Mouse (Mus musculus) frontal cortex, postnatal 14 days (tissue): ENCODE results near the gene Ppp1r18.

Experiments
- DNase-seq, 2 experiments: peaks; one replicate each; pipeline ENCODE4 v3.0.0; 2022; ENCODE audit warnings: low spot score in 2 of 2

The Ppp1r18 gene

GRCm38 (mm10) chr17:35865481-35866280 is at the start of gene Ppp1r18:
Gene Ppp1r18, plus strand, starts transcription at chr17:35865593.
- DNase-seq = no peak

DNA sequence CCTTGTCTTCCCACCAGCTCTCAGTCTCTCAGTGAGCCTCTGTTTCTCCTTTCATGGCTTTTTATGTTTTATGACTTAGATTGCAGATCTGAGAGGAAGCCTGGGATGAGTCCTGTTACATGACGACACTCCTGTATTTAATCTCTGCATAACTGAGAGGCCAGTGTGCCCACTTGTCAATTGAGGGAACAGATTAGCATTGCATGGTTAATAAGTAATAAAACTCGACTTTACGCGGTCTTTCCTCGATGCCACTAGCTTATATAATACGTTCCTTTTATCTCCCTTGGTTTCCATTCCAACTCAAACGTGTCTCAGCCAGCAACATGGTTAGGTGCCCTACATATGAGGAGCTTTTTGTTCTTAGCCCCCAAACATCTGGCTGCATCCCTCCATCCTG is 49.6 kb upstream of the Ppp1r18 start:
- no peak for DNase-seq

DNA sequence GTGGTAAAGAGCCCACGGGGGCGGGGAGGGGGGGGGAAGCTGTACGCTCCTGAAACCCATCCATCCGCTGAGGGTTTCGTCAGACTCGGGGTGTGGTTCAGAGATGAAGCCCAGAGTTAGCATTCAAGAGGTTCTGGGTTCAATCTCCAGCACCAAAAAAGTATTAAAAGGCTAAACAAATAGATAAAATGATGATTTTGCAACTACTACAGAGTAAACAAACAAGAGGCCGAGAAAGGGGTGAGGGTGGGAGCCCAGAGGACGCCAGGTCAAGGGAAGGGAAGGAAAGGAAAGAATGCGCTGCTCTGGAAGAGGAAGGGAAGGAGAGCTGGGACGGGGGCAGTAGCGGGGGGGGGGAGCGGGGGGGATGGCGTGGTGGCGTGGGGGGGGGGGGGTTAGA is 48.7 kb upstream of the Ppp1r18 start:
- no peak for DNase-seq

- DNase-seq = no peak
Observed at GRCm38 (mm10) chr17:35817226-35817625, 48.2 kb upstream of the Ppp1r18 start.

GRCm38 (mm10) chr17:35820111-35820510 is 45.3 kb upstream of the Ppp1r18 start:
- no peak for DNase-seq

DNA sequence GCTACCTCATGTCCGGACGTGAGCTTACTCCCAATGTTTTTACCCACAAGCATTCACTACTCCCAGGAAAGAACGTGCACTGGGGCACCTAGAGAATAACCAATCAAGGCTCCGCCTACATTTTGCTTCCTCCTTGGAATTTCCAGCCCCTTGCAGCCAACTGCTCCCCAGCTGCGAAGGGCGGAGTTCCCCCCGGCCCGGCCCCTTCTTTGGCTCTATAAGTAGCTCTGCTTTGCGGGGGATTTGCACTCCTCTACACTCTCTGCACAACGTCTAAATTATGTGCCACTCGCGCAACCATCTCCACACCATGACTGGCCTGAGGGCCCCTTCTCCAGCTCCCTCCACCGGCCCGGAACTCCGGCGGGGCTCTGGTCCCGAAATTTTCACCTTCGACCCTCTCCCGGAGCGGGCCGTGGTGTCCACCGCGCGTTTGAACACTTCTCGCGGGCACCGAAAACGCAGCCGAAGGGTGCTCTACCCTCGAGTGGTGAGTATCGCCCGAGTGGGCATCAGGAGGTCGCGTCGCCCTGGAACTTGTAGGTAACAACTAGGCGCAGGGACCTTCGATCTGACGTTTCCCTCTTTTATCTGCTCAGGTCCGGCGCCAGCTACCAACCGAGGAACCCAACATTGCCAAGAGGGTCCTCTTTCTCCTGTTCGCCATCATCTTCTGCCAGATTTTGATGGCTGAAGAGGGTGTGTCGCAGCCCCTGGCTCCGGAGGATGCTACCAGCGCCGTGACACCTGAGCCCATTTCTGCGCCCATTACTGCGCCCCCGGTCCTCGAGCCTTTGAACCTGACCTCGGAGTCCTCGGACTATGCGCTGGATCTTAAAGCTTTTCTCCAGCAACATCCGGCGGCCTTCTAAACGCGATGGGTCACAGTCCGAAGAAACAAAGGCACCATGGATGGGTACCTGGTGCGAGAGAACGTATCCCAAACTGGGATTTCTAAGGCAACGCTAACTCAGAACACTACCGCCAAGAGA is 43.7 kb upstream of the Ppp1r18 start, which contains the start of gene Ier3:
Ier3 (plus strand) TSS at position 246 of the 992 bp plus-strand sequence.
- DNase-seq = no peak

DNA sequence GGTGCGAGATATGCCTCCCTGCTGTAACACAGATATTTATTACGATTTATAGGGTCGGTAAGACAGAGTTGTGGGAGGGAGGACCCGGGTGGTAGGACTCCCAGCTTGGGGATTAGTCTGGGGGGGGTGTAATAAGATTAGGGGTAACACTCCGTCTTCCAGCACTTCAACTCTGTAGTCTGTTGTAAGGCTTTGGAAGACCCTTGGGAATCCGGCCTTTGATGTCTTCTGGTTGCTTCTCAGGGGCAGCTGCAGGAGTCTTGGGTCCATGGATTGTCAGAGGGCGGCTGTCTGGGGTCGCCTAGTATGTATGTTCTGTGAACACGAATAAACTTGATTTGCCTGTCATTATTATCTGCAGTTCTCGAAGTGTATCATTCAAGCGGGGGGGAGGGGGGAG is 42.8 kb upstream of the Ppp1r18 start:
- DNase-seq = no peak

GRCm38 (mm10) chr17:35822964-35823937 is 42.1 kb upstream of the Ppp1r18 start, which contains the start of gene Flot1:
Gene Flot1, plus strand, starts transcription at chr17:35823230.
- peak; percentile 59 to 65 for DNase-seq

- DNase-seq = no peak
Observed at GRCm38 (mm10) chr17:35824402-35824801, 41.0 kb upstream of the Ppp1r18 start.

- no peak for DNase-seq
Observed at GRCm38 (mm10) chr17:35825109-35825850, 40.1 kb upstream of the Ppp1r18 start.

GRCm38 (mm10) chr17:35829737-35830136 is 35.7 kb upstream of the Ppp1r18 start:
- peak; percentile 69 to 79 for DNase-seq

DNA sequence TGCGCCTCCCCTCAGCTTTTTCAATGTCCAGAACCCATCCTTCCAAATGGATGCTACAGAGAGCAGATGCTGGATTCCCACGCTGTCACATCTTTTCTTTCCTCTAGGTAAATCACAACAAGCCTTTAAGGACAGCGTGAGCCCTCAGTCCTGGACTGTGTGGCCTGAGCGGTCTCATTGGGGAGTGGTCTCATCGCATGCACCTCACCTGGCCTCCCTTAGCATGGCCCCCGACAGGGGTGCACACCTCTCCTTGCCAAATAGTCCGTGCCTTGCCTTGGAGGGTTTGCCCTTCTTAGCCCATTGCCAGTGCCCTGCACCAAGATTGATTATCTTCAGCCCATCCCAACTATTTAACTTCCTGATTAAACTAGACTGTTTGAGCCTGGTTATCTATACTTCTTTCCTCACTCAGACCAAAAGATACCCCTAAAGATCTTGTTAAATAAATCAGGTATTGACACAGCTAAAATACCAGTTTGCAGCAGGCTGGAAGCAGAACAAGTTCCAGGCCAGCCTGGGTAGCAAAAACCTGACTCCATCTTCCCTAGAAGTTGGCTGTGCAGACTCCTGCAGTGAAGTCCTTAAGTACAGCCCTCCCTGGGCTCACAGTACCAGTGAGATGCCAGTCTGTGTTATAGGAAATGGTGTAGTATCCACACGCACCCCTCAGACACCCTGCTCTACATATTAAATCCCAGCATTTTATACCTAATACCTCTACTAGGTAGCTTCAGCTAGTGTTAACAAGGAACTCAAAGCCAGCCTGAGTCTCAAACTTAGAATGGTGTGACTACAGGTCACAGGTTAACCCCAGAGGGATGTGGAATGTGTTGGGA is 32.8 kb upstream of the Ppp1r18 start:
- DNase-seq = no peak

- DNase-seq = no peak
Observed at GRCm38 (mm10) chr17:35833239-35833751, 32.1 kb upstream of the Ppp1r18 start.

DNA sequence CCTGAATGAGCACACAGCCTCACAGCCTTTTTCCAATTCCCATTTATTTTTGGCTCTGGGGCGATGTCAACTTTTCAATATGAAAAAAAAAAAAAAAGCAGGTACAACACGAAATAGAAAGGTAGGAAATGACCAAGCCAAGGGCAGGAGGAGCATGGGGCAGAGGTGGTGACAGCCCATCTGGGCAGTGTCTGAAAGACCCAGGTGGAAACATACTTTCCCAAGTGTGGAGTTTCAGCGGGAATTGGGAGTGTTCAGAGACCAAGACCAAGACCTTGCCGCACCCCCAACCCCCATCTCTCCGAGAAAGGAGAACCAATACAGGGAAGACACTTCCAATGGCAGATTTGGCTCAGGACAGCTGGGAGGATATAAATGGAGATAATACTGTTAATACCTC is 31.5 kb upstream of the Ppp1r18 start:
- no peak for DNase-seq

DNA sequence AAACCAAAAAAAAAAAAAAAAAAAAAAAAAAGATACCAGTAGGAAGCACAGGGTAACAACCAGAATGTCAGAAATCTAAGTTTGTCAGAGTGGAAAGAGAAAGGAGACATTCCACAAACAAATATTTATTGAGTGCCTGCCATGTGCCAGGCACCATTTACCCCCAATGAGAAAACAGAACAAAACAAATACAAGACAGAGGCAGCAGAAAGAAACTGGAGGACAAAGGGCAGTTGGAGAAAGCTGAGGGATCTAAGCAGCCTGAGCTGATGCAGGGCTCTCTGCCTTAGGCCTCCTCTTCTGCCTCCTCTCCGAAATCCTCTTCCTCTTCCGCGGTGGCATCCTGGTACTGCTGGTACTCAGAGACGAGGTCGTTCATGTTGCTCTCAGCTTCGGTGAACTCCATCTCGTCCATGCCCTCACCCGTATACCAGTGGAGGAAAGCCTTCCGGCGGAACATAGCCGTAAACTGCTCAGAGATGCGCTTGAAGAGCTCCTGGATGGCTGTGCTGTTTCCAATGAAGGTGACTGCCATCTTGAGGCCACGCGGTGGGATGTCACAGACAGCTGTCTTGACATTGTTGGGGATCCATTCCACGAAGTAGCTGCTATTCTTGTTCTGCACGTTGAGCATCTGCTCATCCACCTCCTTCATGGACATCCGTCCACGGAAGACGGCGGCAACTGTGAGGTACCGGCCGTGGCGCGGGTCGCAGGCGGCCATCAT is 30.5 kb upstream of the Ppp1r18 start:
- peak in 1 of 2 experiments; percentile 34 for DNase-seq

GRCm38 (mm10) chr17:35835424-35836140 is 29.8 kb upstream of the Ppp1r18 start:
- no peak for DNase-seq

DNA sequence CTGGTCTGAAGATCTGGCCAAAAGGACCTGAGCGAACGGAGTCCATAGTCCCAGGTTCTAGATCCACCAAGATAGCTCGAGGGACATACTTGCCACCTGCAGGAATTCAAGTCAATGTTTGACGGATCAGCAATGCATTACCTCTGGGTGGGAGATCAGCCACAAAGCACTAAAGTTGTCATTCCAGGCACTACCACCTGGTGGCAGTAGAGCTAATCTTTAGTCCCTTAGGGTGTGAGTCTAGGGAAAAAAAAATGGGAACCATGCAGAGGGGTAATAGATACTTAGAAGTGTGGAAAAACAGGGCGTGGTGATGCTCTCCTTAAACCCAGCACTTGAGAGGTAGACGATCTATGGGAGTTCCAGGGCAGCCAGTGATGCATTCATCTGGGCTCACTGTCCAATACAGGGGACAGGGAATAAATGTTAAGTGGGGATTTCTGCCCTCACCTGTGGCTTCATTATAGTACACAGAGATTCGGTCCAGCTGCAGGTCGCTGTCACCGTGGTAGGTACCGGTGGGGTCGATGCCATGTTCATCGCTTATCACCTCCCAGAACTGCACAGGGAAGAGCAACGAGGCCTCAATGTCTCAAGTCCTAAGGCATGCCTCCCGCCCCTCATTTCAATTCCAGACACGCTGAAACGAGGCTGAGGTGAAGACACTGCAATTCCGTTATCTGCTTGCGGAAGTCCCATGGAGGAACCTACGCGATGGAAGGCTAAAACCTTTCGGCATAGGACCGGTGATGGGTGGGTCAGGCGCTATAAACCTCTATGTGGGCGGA is 29.0 kb upstream of the Ppp1r18 start:
- DNase-seq = peak; percentile 81 to 88
